Mouse (Mus musculus) cortical plate, adult 2 months (tissue): ENCODE measurements around the gene Col4a1.

Source experiments
- CTCF ChIP-seq: fragments of 200-500 bp; IDR thresholded peaks from 2 replicates; pipeline ENCODE4 v1.5.1; 2011; ENCODE audit warnings: mild to moderate bottlenecking, control low read depth, low read length; ENCODE audit not compliant: insufficient read depth; ENCODE audit errors: extremely low read depth
- POLR2A ChIP-seq: fragments of 200-500 bp; IDR thresholded peaks from 2 replicates; pipeline ENCODE4 v1.6.1; 2011; ENCODE audit warnings: mild to moderate bottlenecking, low read length, control low read depth; ENCODE audit not compliant: insufficient read depth; ENCODE audit errors: extremely low read depth

DNA sequence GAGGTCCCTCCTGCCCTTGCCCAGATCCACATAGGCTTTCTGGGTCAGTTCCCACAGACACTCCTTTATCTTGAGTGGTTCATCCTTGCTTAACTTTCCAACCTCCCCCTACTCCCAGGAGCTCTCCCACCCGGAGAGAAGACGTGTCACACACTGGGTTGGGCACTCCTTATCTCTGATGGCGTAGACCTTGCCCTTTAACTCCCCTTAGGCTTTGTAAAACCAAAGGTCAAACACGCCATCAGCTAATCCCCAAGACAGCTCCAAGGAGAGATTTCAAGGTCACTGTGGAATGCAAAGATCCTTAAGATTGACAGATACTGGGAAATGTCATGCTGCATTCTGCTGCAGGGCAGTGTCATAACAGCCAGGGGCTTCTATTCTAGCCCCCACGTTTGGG lies 3.4 kb downstream of the Col4a1 start:
- TF ChIP-seq POLR2A (no peak), CTCF (no peak)
